Comparison of ENCODE assay signal across 10 mouse cellular contexts in the genomic region with DNA sequence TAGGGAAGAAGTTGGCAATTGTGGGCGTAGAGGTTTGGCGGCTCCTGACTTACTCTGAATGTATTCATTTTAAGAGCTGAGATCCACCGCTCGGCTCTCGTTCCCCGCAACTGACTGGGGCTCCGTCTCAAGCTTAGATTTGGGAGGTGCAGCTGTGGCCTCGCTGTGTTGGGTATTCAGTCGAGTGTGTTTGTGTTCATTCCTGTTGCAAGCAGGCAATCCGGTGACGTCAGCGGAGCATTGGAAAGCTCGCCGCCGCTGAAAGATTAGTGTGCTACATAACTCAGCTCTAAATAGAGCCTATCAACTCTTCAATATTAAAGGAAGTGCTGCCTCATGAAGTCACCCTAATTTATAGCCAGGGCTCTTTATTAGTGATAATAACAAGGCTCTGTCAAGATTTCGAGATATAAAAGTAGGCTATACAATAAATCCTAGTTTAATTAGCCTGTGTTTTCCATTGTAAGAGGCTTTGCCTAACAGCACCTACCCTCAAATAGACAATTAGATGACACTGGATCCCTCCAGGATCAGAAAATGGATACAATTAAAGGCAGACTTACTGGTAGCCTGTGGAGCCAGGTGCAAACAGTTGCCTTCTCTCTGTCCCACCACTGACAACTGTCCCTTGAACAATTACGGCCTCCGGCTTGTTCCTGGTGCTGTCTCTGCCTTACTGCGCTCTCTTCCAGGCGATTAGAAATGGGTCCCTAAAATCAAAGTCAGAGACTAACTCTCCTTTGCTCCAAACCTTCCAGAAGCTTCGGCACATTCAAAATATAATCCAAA. TPM values are rescaled to one million over a fixed set of nuclear protein-coding genes. Genes with fewer than 3 reads are reported as not detected.
DNase-seq lines count a peak whose midpoint lies in the region; ATAC-seq and TF ChIP-seq lines count a peak whose summit lies in the region.
"Had no signal": no experiment of that assay in that cellular context is flagged by ENCODE, and none has a peak within 500 bp of the region (broad histone marks: within the 10 kb centered on the region; RNA-seq: fewer than 3 reads in every experiment).

No protein-coding gene starts in this region.

- intact Hi-C loops in gastrocnemius, adult 2 months (cut with DNase I) = loop anchor here (5.0 kb wide), 1 partner anchor 157 kb away; no protein-coding TSS in a partner anchor
- intact Hi-C loops in gastrocnemius, postnatal 36 days (cut with DNase I) = loop anchor here (10.0 kb wide), 2 partner anchors 70 to 410 kb away; no protein-coding TSS in a partner anchor

- no peak for TF ChIP-seq POLR2A in olfactory bulb, adult 2 months (IDR thresholded peaks at IDR 0.05; ENCODE audit: insufficient read depth, low read depth, low read length)

- H3K27ac ChIP-seq in gastrocnemius, adult 2 months = peak overlapping the region; percentile 51
- no peak overlapping the region for H3K27ac ChIP-seq in olfactory bulb, adult 2 months (ENCODE audit: insufficient read depth, low read depth, low read length)
- no peak overlapping the region for H3K27ac ChIP-seq in stomach, postnatal 0 days (replicated peaks)
- H3K27ac ChIP-seq: liver, embryonic 13.5 days had no signal

- H3K4me2 ChIP-seq in stomach, postnatal 0 days (replicated peaks; ENCODE audit: low read depth) = no peak overlapping the region
- H3K4me2 ChIP-seq: liver, embryonic 13.5 days had no signal

- no peak for TF ChIP-seq EP300 in stomach, postnatal 0 days (optimal IDR thresholded peaks at IDR 0.05)

- H3K36me3 ChIP-seq in stomach, postnatal 0 days (ENCODE audit: control insufficient read depth, insufficient read depth, low read length) = no peaks in the 10 kb centered on the region
- H3K36me3 ChIP-seq: liver, embryonic 13.5 days had no signal

- no peaks in the 10 kb centered on the region for H3K9me3 ChIP-seq in stomach, postnatal 0 days (ENCODE audit: control insufficient read depth, low read length)
- H3K9me3 ChIP-seq: liver, embryonic 13.5 days had no signal

- TF ChIP-seq CTCF in gastrocnemius, adult 2 months (IDR thresholded peaks at IDR 0.05) = no peak
- no peak for TF ChIP-seq CTCF in olfactory bulb, adult 2 months (IDR thresholded peaks at IDR 0.05; ENCODE audit: insufficient read depth, low read depth, low read length)
- no peak for TF ChIP-seq CTCF in stomach, postnatal 0 days (IDR thresholded peaks at IDR 0.05; ENCODE audit: low read depth)

- peaks cover 3% of the 10 kb centered on the region; the same call in 1 of the 2 replicates for H3K4me1 ChIP-seq in olfactory bulb, adult 2 months (ENCODE audit: control insufficient read depth, insufficient read depth, low read length)
- H3K4me1 ChIP-seq in stomach, postnatal 0 days (replicated peaks; ENCODE audit: control insufficient read depth, insufficient read depth) = no peaks in the 10 kb centered on the region
- H3K4me1 ChIP-seq: liver, embryonic 13.5 days had no signal

- H3K27me3 ChIP-seq in stomach, postnatal 0 days (ENCODE audit: control insufficient read depth, insufficient read depth, low read length) = no peaks in the 10 kb centered on the region
- H3K27me3 ChIP-seq: CH12.LX; liver, embryonic 13.5 days had no signal

- H3K4me3 ChIP-seq in gastrocnemius, adult 2 months = peak overlapping the region; percentile 36
- H3K4me3 ChIP-seq in olfactory bulb, adult 2 months (ENCODE audit: insufficient read depth, low read depth, low read length) = peak overlapping the region; percentile 2; the same call in 1 of the 2 replicates
- H3K4me3 ChIP-seq in stomach, postnatal 0 days (ENCODE audit: low read depth, low read length) = no peak overlapping the region
- H3K4me3 ChIP-seq: liver, embryonic 13.5 days had no signal

- peak; percentile 51 for DNase-seq in gastrocnemius, adult 2 months
- DNase-seq in gastrocnemius, postnatal 36 days = no peak
- DNase-seq in lung, postnatal 14 days = peak; percentile 25
- no peak for DNase-seq in lung, postnatal 25 days (ENCODE audit: low spot score)
- peak; percentile 29 to 40 for DNase-seq in kidney, postnatal 4 days
- no peak for DNase-seq in yolk sac, embryonic 10.5 days (ENCODE audit: low spot score)
- DNase-seq in stomach, postnatal 0 days (ENCODE audit: low spot score) = no peak

- ATAC-seq in stomach, postnatal 0 days (ENCODE audit: low FRiP score, low TSS enrichment) = no peak

- H3K9ac ChIP-seq in stomach, postnatal 0 days (ENCODE audit: low read length) = no peak overlapping the region
- H3K9ac ChIP-seq: liver, embryonic 13.5 days had no signal

- WGBS in olfactory bulb, adult 2 months = 35% methylated on average over 21 of the region's 21 CpGs
- WGBS in stomach, postnatal 0 days = 80% methylated on average over 21 of the region's 21 CpGs

RNA-seq across cellular contexts. Expression of a gene that starts 36.4 kb away (rescaled TPM):
- total RNA-seq in gastrocnemius, adult 2 months (2021) = 10 to 100 TPM; 58.2 to 65.3 TPM
- 10 to 100 TPM; 52.8 to 64.7 TPM for total RNA-seq in gastrocnemius, postnatal 36 days (2021)
- not detected in 2 replicates for polyA plus RNA-seq in olfactory bulb, adult 2 months (2012; ENCODE audit: insufficient read depth, insufficient read length, low replicate concordance, missing spikeins)
- polyA plus RNA-seq in stomach, postnatal 0 days (2015; fragmentation: Nextera tagmentation; extraction: Ambion mirVana) = 27.2 and 28.7 TPM in 2 replicates

RNA-seq across cellular contexts. Expression of a gene that starts 53.5 kb away (rescaled TPM):
- total RNA-seq in gastrocnemius, adult 2 months (2021) = 1 to 10 TPM; 1.9 to 3.6 TPM
- 1 to 10 TPM; 1.6 to 2.8 TPM for total RNA-seq in gastrocnemius, postnatal 36 days (2021)
- not detected in 2 replicates for polyA plus RNA-seq in olfactory bulb, adult 2 months (2012; ENCODE audit: insufficient read depth, insufficient read length, low replicate concordance, missing spikeins)
- 0.28 and 0.39 TPM in 2 replicates for polyA plus RNA-seq in stomach, postnatal 0 days (2015; fragmentation: Nextera tagmentation; extraction: Ambion mirVana)
- total RNA-seq: CH12.LX had no signal

Comparison
In these comparisons a context has a peak if more than half of its experiments do, and no peak if none do; other contexts are left out.
1. DNase-seq: peak in gastrocnemius, adult 2 months (single experiment), lung, postnatal 14 days (single experiment) and kidney, postnatal 4 days (2 of 2); none in gastrocnemius, postnatal 36 days (0 of 2), lung, postnatal 25 days (single experiment), yolk sac, embryonic 10.5 days (single experiment) and stomach, postnatal 0 days (single experiment).